Mouse (Mus musculus) lung, adult 2 months (tissue): ENCODE results near the gene Scn10a.

Source experiments
- CTCF ChIP-seq: fragments of 200-500 bp; IDR thresholded peaks from 2 replicates; pipeline ENCODE4 v1.5.1; 2011; ENCODE audit warnings: mild to moderate bottlenecking, low read length, control low read depth; ENCODE audit not compliant: insufficient read depth
- POLR2A ChIP-seq: fragments of 200-500 bp; IDR thresholded peaks from 2 replicates; pipeline ENCODE4 v1.6.1; 2011; ENCODE audit warnings: low read depth, mild to moderate bottlenecking, control low read depth, low read length, borderline replicate concordance; ENCODE audit errors: extremely low read depth

GRCm38 (mm10) chr9:119575732-119576131 lies 143.4 kb downstream of the Scn10a start:
- TF ChIP-seq POLR2A, result no peak
- no peak for TF ChIP-seq CTCF
